Mouse (Mus musculus) lung, adult 2 months (tissue): Measurements from ENCODE around the gene Ppp1r12b.

Source experiments
- CTCF ChIP-seq: fragments of 200-500 bp; IDR thresholded peaks from 2 replicates; pipeline ENCODE4 v1.5.1; 2011; ENCODE audit warnings: mild to moderate bottlenecking, low read length, control low read depth; ENCODE audit not compliant: insufficient read depth
- POLR2A ChIP-seq: fragments of 200-500 bp; IDR thresholded peaks from 2 replicates; pipeline ENCODE4 v1.6.1; 2011; ENCODE audit warnings: low read depth, mild to moderate bottlenecking, control low read depth, low read length, borderline replicate concordance; ENCODE audit errors: extremely low read depth

GRCm38 (mm10) chr1:134940863-134941262 lies 14.9 kb downstream of the Ppp1r12b start:
- TF ChIP-seq POLR2A (no peak), CTCF (no peak)
